Mouse (Mus musculus): ENCODE results near the gene Trmo. TPM values are rescaled to one million over a fixed set of nuclear protein-coding genes. Genes with fewer than 3 reads are reported as not detected.

Trmo gene
- total RNA-seq (2023) = 1 to 10 TPM; 3.8 to 5.2 TPM

GRCm38 (mm10) chr4:46389013-46389611 lies at the start of gene Trmo:
Trmo (minus strand) TSS chr4:46389437.

DNA sequence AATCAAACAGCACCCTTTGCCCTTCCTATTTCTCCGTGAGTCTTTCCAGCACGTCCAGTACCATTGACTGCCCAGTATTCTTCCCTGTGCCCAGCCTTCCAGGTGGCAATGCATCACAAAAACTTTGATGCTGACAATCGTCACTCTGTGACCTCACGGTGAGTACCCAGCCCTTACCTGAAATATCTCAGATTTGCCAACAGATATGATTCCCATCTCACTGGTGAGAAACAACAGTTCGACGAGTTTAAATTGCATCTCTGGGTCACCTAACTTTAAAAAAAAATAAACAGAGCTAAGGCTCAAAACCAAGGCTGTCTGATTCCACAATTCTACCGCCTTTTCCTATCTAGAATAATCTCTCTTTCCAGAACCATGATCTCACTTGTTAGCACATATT lies 24.2 kb upstream of the Trmo start, which contains the start of gene Hemgn:
Gene Hemgn (minus strand): TSS at position 101 of the 400 bp plus-strand sequence.

DNA sequence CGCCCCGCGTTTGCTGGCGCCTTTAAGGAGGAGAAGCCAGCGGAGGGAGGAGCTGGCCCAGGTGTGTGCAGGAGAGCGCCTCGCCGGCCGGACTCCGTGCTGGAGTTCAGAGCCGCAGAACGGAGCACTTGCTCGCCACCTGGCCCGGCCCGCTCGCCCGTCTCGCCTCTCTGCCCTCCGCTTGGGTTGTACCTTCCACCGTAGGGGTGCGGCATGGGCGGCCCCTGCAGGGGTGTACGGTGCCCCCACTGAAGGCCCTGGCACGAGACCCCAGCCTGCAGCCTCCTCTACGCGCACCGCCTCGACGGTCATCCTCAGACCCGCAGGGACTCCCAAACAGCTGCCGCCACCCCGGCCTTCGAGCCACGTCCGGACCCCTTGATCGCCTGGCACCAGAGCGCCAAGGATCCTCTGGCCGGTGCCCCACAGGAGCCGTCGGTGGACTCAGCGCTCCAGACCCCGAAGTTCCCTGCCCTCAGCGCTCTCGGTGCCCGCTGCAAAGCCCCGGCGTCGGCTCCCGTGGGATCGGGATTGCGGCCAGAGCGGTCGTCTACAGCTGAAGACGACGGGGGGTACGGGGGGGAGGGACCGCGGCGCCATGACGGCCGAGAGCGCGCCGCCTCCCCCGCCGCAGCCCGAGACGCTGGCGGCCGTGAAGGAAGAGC lies 45.5 kb downstream of the Trmo start, which contains the start of gene Foxe1:
Gene Foxe1 (plus strand): TSS at position 14 of the 665 bp plus-strand sequence.

Other genes with a start within 250 kb of the Trmo start
- gene Xpa, start 193.1 kb downstream of the Trmo start, total RNA-seq (2023) = 10 to 100 TPM; 18.0 to 18.7 TPM
- gene Foxe1, start 45.8 kb downstream of the Trmo start, total RNA-seq (2023) = under 1 TPM in 1 of 2 experiments, not detected in 1; 0.15 TPM
- gene Hemgn, start 24.1 kb upstream of the Trmo start, total RNA-seq (2023) = 10 to 100 TPM; 22.8 to 40.2 TPM
- gene Anp32b, start 61.5 kb upstream of the Trmo start, total RNA-seq (2023) = 100 to 1,000 TPM; 215 to 233 TPM
- 10 to 100 TPM; 36.4 to 43.8 TPM for gene Nans, start 99.8 kb upstream of the Trmo start, total RNA-seq (2023)
- gene Trim14, start 146.7 kb upstream of the Trmo start, total RNA-seq (2023) = 10 to 100 TPM; 21.8 to 22.8 TPM
- 10 to 100 TPM; 39.7 to 47.9 TPM for gene Coro2a, start 212.8 kb upstream of the Trmo start, total RNA-seq (2023)

All from neutrophil, adult 83 days (primary cell).